Mouse (Mus musculus) natural killer cell, adult 2 months (primary cell): ENCODE data around the gene Wdr59.

Experiments used
- DNase-seq, 2 experiments: peaks; one replicate each; pipeline ENCODE4 v3.0.0; 2022; ENCODE audit warnings: low spot score in 2 of 2

Gene Wdr59

DNA sequence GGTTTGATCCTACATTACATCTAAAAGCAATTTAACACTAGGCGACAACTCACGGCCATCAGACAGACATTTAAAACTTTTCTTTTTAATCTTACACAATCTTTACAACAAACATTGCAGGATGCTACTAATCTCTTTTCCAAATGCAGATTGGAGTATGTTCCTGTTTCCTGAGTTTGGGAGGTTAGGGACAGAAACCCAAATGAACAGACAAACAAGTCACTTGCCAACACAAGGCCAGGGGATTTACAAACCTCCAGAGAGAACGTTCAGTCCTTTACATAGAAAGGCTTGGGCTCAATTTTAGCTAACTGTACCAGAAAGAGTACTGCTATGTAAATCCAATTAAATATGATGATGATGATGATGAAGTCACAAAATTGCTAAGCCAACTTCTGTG is 28.7 kb downstream of the Wdr59 start:
- DNase-seq, result no peak

DNA sequence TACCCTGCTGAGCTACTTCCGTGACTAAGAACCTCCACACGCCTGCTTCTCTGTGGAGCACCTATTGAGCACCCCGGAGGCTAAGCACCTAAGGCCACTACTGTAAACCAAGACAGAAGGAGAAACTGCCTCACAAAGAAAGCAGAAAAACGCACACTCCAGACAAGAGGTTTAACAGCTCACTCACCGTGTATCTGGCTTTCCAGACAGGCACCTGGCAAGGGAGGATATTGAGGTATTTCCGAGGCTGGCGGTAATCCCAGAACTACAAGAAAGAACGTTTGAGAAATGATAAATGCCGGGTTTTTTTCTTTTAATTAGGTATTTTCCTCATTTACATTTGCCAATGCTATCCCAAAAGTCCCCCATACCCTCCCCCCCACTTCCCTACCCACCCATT is 29.4 kb downstream of the Wdr59 start:
- no peak for DNase-seq

DNA sequence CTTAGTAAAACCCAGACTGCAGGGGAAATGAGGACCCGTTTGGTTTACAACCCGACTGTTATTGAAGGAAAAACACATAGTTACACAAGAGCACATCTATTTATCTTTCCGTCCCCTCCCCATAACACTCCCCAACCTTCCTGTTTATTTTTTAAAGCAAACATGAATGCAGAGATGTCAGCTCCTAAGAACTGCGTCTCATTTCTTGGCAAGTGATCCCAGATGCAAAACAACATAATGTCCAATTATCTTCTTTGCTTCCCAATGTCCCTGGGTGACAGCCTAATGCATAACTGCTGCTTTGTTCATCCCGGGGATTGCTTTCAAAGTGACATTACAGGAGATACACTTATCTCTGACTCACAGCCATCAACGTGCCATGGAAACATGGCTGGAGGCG is 30.7 kb downstream of the Wdr59 start:
- no peak for DNase-seq

DNA sequence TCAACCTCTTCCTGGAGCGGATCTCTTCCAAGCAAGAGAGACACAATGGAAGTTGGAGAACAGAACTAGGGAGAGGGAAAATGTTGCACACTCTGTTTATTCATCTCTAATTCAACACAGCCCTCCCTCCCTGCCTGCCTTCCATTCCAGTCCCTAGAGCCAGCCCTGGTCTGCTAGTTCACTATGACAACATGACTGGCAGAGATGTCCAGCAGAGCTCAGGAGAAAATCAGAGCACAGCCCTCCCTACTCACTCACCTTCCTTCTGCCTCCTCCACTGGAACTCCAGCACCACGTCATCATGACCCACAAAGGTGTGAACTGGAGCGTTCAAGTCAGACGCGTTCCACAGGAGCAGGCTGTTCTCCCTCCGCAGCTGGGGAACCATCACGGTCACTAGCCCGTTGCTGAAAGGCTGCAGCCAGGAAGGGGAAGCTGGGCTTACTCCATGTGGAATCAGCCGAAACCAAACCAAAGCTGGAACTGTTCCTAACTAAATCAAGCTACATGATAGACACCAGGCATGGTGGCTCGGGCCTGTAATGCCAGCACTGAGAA is 31.8 kb downstream of the Wdr59 start:
- no peak for DNase-seq

DNA sequence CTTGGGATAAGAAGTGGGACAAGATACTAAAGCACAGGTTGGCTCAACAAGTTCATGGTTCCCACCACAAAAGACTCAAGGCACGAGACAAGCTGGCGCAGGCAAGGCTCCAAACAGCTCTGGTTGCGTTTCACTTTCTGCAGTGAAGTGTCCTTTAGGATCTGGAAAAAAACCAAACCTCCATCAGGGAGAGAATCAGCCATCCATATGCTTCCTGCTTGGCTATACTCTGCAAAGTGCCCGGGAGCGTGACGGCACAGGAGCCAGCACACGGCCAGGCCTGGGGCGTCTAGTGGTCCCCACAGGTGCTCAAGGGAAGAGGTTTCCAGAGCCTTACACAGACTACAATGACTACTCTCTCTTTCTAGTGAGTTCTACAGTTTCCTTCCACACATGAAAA is 41.2 kb downstream of the Wdr59 start:
- no peak for DNase-seq

- no peak for DNase-seq
Measured at GRCm38 (mm10) chr8:111477761-111478465, 44.0 kb downstream of the Wdr59 start.

DNA sequence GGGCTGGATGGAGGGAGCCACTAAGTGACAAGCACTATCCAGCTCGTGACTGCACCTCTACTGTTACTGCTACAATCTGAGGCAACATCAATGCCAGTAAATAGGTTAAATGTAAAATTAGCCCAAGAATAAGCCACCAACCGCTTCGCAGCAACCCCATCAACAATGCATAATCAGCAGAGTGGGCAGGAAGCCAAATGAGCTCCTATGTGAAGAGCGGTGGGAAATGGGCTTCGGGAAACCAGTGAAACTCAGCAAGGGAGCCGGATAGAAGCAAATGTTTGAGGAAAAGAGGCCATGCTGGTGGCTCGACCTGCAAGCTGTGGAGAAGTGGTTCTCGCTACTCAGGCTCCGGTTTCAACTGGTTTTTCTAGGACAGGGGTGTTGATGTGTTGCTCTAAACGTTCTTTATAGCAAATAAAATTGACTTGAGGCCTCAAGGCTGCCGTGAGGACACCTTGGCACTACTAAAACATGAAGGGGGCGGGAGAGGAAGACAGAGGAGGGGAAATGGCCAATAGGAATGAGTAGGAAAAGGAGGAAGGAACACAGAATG is 50.3 kb downstream of the Wdr59 start:
- no peak for DNase-seq

DNA sequence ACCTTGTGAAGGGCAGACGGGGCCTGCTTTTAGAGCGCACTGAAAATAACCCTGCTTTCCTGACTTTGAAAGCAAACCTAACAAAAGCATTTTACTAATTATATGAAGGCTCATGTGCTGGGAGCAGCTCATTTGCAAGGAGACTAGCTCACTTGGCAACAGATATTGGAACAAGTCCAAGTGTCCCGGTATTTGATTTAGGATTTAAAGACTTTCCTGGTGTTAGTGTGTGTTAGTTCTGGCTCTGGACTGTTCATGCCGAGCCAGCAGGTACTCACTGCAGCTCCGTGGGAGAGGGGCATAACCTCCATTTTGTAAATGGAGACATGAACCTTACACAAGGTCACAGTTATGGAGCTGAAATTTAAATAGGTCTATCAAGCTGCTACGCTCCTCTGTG is 52.9 kb downstream of the Wdr59 start:
- DNase-seq, result no peak

GRCm38 (mm10) chr8:111465341-111465740 is 56.6 kb downstream of the Wdr59 start:
- no peak for DNase-seq

- no peak for DNase-seq
Measured at GRCm38 (mm10) chr8:111464526-111464925, 57.4 kb downstream of the Wdr59 start.

DNA sequence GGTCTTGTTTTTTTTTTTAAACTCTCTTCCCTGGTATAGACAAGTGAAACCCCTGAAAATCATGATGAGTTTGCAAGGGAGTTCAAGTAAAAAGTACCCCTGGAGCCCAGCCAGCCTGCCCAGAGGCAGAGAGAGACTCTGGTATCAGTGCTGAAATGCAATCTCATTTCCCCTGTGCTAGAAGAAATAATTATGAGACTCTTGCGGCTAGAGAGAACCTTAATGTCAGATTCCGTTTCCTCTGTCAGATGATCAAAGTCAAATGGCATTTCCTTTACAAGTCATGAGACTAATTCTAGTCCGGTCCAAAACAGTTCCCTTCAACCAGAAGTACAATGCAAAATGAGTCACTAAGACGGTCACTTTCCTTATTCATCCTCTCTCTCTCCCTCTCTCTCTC is 72.2 kb downstream of the Wdr59 start:
- DNase-seq, result no peak

DNA sequence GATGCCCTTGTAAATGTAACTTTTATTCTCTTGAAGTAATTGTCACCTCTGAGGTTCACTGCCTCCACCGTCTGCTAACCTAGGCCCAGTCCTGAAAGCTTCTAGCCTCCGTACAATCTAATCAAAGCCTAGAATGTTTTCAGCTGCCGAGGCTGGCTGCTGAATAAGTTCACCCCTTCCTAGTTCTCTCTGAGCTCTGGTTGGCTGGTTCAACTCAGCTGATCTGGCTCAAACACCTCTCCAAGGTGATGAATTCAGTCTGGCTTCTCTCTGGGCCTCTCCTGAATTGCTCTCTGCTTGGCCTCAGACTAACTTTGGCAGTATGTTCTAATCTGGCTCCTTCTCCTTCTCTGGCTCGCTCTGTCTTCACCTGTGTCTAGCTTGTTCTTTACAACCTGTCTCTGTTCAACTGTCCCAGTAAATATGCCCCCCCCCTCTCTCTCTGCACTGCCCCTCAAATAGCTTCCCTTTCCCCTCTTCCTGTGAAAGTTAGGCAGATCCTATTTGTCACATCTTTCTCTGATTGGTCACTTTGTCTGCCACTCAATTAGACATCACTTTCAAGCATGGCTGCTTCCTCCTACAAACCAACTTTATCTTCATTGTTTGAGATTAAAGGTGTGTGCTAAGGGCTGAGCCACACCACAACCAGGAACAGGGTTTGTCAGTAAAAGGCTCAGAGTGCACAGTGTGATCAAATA is 75.8 kb downstream of the Wdr59 start:
- no peak for DNase-seq

GRCm38 (mm10) chr8:111445558-111445957 is 76.3 kb downstream of the Wdr59 start:
- DNase-seq, result no peak

DNA sequence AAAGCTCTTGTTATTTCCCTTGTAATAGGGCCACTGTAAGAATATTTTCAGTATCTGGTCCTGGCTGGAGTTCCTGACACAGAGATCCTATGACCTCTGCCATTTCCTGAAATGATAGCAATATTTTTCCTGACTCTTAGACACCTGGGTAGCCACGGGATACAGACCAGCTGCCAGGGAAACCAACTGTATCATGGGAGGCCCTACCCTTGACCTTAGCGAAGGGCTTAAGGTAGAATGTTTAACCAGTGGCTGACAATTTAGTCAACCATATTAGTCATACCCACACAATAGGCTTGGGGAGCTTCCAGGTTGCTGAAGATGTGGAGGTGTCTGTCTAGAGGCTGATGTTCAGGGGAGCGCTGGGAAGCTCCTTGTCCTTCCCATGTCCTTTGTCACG is 77.6 kb downstream of the Wdr59 start:
- no peak for DNase-seq

DNA sequence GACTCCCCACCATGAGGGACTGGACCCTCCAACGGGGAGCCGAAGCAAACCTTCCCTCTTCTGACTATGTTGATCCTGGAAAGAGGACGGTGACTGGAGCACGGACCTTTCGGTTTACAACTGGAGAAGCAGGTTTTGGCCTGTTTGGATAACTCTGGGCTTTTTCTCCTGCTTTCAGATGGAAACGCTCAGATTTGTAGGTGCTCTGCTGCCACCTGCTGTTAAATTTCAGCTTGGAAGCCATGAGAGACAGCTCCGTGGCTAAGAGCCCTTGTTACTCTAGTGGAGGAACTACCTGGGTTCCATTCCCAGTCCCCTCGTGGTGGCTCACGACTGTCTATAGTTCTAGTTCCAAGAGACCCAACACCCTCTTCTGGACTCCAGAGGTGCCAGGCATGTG is 82.7 kb downstream of the Wdr59 start:
- DNase-seq, result peak in 1 of 2 experiments; percentile 32

DNA sequence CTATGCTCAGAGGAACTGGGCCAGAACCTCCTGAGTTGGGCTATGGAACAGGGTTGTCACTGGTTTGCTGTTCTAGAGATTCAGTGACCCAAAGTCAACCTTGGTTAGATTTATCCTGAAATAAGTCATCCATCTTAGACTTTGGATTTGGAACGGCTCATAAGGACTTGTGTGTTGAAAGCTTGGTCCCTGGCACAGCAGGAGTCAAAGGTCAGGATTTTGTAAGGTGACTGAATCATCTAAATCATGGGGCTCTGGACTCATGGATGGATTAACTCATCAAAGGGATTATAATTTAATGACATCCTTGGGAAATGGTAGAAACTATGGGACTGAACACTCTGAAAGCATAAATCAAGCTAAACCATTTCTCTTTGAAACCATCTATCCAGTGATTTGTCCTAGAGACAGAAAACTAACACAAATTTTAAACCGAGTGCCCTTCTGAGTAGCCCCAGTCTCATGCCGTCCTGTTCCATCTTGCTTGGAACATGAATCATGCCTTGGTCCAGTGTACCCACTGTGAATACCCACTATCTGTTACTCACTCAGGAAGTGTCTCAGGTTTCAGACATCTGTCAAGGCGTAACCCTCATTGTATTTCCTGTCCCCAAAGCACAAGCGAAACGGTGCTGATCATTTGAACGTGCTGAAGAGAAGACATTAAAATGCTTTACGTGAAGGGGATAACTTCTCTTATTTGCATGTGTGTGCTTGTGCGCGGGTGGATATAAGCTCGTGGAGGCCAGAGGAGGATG is 86.6 kb downstream of the Wdr59 start:
- peak in 1 of 2 experiments; percentile 14 for DNase-seq

DNA sequence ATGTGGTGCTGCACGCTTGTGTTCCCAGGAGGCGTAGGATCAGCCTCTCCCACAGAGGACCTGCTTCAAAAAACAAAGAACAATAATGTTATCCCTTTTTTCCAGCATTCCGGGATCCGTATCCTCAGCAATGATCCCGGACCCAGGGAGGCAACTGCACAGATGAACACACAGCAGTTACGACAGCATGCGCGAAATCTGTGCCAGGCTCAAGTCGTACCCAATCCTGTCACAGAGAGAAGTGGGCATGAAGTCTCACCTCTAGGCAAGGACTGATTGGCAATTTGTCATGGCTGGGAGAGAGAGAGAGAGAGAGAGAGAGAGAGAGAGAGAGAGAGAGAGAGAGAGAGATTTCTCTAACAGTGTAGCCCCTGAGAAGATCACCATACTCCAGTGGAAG is 97.2 kb downstream of the Wdr59 start:
- DNase-seq, result no peak

DNA sequence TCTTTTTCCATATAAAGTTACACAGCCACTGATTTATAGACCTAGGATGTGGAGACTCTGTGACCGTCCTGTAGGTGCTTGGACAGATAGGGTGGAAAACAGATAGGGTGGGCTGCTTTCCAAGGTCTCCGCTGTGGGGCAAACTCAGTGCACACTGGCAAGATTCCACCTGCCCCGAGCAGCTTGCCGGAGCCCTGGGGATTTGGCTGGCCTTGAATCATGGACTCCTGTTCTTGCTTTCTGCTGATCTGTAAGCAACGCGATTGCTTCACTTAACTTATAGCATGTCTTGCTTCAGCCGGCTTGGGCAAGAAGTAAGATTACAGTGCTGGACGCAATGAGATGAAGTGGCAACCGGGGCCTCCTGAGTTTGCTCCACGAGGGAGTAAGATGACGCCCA is 97.7 kb downstream of the Wdr59 start:
- DNase-seq, result no peak

GRCm38 (mm10) chr8:111422614-111423013 is 99.3 kb downstream of the Wdr59 start:
- no peak for DNase-seq

DNA sequence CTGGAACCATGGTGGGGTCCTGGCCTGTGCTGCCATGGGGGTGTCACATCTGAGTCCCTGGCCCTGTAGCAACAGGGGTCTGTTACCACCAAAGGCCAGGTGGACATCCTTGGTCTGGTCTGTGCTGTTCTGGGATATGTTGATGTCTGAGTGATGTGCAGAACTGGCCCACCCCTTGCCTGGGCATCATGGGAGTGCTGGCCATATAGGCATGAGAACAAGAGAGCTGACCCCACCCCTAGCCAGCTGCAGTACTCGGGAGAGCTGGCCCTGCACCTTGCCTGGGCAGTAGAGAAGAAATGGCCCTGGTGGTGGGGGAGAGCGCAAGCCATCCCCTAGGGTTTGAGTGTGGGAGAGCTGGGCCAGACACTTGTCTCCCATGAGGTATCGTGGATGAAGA is 102.7 kb downstream of the Wdr59 start:
- DNase-seq, result no peak

DNA sequence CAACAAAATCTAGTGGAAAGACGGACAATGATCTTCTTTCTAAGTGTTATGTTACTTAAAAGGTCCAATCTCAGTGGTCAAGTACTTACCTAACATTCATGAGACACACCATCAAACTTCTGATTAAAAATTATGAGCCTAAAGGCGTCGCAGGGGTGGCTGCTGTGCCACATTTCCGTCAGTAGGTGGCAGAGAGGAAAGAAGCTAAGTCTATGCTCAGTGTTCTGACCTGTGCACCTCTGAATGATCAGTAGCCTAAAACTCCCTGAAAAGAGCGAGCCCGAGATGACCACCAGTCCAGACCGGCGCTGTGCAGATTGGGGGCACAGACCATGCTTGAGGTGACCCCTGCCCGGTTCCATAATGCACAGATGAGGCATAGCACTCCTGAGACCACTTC is 103.3 kb downstream of the Wdr59 start:
- DNase-seq, result no peak

DNA sequence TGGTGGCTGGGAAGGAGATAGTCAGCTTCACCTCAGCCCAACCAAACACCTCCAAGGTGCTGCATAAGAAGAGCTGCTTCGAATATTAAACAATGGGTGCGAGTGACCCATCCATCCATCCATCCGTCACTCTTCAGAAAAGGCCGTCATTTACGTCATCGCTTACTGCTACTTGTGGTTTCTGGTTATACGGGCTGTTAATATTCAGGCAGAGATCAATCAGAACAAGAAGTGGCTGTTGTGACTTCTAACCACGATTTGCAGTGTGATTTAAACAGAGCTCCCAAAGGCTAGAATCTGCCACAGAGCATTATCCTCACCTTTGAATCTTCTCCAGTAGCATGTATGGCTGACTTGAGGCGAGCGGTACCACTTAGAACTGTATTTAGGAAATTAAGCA is 104.7 kb downstream of the Wdr59 start:
- DNase-seq, result no peak
